Mouse (Mus musculus) heart, embryonic 11.5 days (tissue): ENCODE results near the gene 1700122O11Rik. TPM values are rescaled to one million over a fixed set of nuclear protein-coding genes. Genes with fewer than 3 reads are reported as not detected.

ENCODE experiments used
- ATAC-seq: fragments of 200-750 bp; cut with Nextera tagmentation; replicated peaks from 2 replicates; pipeline ENCODE4 v1.8.0; 2017; ENCODE audit warnings: moderate library complexity; ENCODE audit not compliant: insufficient number of reproducible peaks, low FRiP score, low TSS enrichment
- H3K27ac ChIP-seq: fragments of 300-500 bp; sonication (generic); 2 replicates; pipeline ENCODE4 v1.5.1; 2014; ENCODE audit warnings: mild to moderate bottlenecking, low read depth, low read length
- H3K27me3 ChIP-seq: fragments of 300-500 bp; sonication (generic); 2 replicates; pipeline ENCODE4 v1.6.1; 2014; ENCODE audit warnings: mild to moderate bottlenecking, low read length, mixed read lengths; ENCODE audit not compliant: control insufficient read depth, insufficient read depth
- H3K36me3 ChIP-seq: fragments of 300-500 bp; sonication (generic); 2 replicates; pipeline ENCODE4 v1.6.1; 2014; ENCODE audit warnings: mild to moderate bottlenecking, low read length, moderate library complexity, mixed read lengths; ENCODE audit not compliant: control insufficient read depth, insufficient read depth
- H3K4me1 ChIP-seq: fragments of 300-500 bp; sonication (generic); 2 replicates; pipeline ENCODE4 v1.6.1; 2014; ENCODE audit warnings: low read length; ENCODE audit not compliant: control insufficient read depth, insufficient read depth
- H3K4me2 ChIP-seq: fragments of 300-500 bp; sonication (generic); 2 replicates; pipeline ENCODE4 v1.6.1; 2014; ENCODE audit warnings: mild to moderate bottlenecking, moderate library complexity
- H3K4me3 ChIP-seq: fragments of 300-500 bp; sonication (generic); 2 replicates; pipeline ENCODE4 v1.5.1; 2014; ENCODE audit warnings: low read depth, low read length
- H3K9ac ChIP-seq: fragments of 300-500 bp; sonication (generic); 2 replicates; pipeline ENCODE4 v1.6.1; 2014; ENCODE audit warnings: mild to moderate bottlenecking, low read depth, low read length, moderate library complexity
- H3K9me3 ChIP-seq: fragments of 300-500 bp; sonication (generic); replicated peaks from 2 replicates; pipeline ENCODE4 v1.6.1; 2016; ENCODE audit warnings: low read length; ENCODE audit not compliant: control insufficient read depth
- WGBS: fragments of 180-500 bp; shearing (Covaris S2); extraction: QIAGEN DNeasy Blood & Tissue Kit; methylation state at CpG from one replicate; pipeline ENCODE4 v1.1.7; 2014; ENCODE audit not compliant: insufficient replicate concordance; 5-methylcytosine and 5-hydroxymethylcytosine counted together
- polyA plus RNA-seq: library from polyadenylated mRNA; unstranded; fragments of >200 nt; fragmentation: Nextera tagmentation; extraction: Ambion mirVana; gene quantifications from 2 replicates; pipeline ENCODE4 v1.2.1, GENCODE M21; 2014

Gene 1700122O11Rik
- polyA plus RNA-seq, 1 experiment from 2014 or later = not detected

DNA sequence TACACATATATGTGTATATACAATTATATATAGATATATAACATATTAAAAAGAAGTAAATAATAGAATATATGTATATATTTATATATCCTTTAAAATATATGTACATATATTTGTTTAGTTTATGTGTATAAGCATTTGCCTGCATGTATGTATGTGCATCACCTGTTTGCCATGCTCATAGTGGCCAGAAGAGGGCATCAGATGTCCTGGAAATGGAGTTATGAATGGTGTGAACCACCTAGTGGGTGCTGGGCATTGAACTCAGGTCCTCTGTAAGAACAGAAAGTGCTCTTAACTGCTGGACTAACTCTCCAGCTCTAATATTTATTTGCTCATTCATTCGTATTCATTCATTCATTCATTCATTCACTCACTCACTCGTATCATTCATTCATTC, 15.6 kb upstream of the 1700122O11Rik start:
- Histone ChIP-seq H3K9ac (no peak overlapping the region), H3K4me2 (no peak overlapping the region), H3K27me3 (peaks cover 27% of the 10 kb centered on the region), H3K4me1 (peaks cover 8% of the 10 kb centered on the region; the same call in 1 of the 2 replicates), H3K36me3 (no peaks in the 10 kb centered on the region), H3K27ac (no peak overlapping the region), H3K4me3 (no peak overlapping the region), H3K9me3 (no peaks in the 10 kb centered on the region)
- WGBS = 81% methylated on average over 2 of the region's 2 CpGs
- ATAC-seq = no peak

DNA sequence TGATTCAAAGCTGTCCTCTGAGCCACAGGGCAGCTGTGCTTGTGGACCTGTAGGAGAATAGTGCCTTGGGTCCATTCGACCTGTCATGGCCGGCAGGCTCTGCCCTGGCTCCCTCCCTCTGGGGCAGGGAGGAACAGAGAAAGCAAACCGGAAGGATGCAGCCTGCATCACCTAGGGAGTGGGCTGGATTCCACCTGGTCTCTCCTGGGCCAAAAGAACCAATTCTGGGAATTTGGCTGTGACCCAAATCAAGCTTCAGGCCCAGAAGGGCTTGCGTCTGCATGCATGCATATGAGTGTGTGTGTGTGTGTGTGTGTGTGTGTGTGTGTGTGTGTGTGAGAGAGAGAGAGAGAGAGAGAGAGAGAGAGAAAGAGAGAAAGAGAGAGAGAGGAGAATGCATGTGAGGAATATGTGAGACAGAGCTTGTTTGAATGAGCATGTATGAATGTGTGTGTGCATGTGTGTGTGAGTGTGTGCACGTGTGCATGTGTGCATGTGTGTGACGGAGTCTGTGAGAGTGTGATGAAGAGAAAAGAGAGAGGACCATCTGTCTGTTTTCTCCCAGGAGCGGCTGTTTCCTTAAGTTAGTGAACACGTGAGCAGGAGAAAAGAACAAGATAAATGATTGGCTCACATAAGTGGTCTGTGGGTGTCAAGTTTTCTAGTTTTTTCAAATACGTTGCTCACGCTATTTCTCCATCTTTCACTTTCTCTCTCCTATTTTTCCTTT, 14.4 kb upstream of the 1700122O11Rik start:
- ATAC-seq = no peak
- Histone ChIP-seq H3K9ac (no peak overlapping the region), H3K27ac (no peak overlapping the region), H3K4me1 (peaks cover 2% of the 10 kb centered on the region; the same call in 1 of the 2 replicates), H3K36me3 (no peaks in the 10 kb centered on the region), H3K9me3 (no peaks in the 10 kb centered on the region), H3K4me2 (no peak overlapping the region), H3K27me3 (peaks cover 17% of the 10 kb centered on the region), H3K4me3 (no peak overlapping the region)
- WGBS = 76% methylated on average over 10 of the region's 10 CpGs

DNA sequence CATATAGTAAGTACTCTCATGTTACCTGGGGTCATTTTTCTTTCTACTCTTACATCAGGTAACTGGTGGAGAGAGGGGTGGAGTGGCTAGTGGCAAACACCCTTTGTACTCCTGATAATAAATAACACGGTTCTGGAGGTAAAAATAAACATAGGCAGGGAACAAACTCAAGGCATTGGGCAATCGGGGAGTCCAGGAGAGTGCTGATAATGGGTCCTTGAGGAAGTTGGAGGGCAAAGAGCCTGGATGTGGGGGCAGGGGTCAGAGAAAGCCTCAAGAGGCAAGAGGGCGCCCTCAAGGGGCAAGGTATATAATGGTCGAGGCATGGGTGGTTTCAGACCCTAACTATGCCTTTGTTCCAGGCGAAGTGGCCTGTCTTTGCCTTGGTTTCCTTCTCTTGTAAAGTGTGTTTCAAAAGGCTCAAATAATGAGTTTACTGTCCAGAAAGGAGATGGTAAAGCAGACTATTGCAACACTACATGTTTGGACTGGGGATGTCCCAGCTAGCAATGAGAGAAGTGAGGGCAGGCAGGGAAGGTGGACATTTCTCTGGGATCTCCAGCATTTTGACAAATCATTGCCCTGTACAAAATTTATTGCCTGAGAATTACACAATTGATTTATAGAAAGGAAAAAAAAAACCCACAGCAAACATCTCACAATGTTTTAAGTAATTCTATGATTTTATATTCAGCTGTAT, 13.7 kb upstream of the 1700122O11Rik start:
- Histone ChIP-seq H3K4me3 (no peak overlapping the region), H3K36me3 (no peaks in the 10 kb centered on the region), H3K9ac (no peak overlapping the region), H3K4me1 (no peaks in the 10 kb centered on the region), H3K4me2 (no peak overlapping the region), H3K9me3 (no peaks in the 10 kb centered on the region), H3K27me3 (peaks cover 15% of the 10 kb centered on the region), H3K27ac (no peak overlapping the region)
- ATAC-seq = no peak
- WGBS = 51% methylated on average over 5 of the region's 5 CpGs

DNA sequence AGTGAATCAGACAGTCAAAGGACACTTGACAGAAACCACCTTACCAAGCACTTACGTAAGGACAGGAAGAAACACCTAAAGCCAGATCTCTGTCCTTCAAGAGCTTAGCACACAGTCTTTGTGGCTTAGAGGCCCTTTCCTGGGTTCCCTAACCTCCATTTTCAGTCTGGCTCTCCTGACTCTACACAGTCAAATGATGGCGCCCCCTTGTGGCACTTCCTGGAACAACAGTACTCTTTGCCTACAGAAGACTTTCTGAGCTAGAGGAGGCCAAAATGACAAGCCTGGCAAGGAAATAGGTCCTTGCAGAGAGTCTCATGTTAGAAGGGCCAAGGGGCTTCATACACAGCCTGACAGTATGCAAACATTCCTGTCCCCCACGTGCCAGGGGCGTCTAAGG, 7.5 kb upstream of the 1700122O11Rik start:
- 31% methylated on average over 4 of the region's 4 CpGs for WGBS
- no peak for ATAC-seq
- no peaks in the 10 kb centered on the region for H3K9me3 ChIP-seq

DNA sequence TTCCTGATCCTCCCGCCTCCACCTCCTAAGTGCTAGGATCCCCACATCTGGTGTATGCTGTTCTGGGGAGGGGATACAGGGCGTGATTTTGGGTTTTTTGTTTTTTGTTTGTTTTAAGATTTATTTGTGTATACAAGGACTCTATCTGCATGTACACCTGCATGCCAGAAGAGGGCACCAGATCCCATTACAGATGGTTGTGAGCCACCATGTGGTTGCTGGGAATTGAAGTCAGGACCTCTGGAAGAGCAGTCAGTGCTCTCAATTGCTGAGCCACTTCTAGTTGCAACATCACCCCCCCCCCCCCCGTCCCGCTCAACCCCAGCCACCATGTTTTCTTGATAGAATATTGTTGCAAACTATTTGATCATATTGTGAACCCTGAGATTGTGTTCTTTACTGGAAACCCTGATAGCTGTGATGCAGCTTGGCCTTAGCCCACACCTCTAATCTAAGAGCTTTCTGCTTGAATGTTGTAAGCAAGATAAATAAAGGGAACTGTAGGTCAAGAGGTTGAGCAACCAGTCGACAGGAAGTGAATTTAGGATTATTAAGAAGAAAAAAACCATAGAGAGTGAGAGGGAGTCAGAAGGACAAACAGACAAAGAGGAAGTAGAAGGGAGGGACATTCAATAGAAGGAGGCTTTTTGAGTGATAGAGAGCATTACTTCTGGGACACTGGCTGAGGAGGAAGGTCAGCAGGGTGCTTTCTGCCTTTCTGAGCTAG, 5.2 kb upstream of the 1700122O11Rik start:
- WGBS = 69% methylated on average over 5 of the region's 5 CpGs
- Histone ChIP-seq H3K4me3 (no peak overlapping the region), H3K4me1 (peaks cover 6% of the 10 kb centered on the region; the same call in 1 of the 2 replicates), H3K27ac (no peak overlapping the region), H3K36me3 (no peaks in the 10 kb centered on the region), H3K9me3 (no peaks in the 10 kb centered on the region), H3K4me2 (no peak overlapping the region), H3K27me3 (no peaks in the 10 kb centered on the region; the same call in 1 of the 2 replicates), H3K9ac (no peak overlapping the region)
- ATAC-seq = no peak

More for the DNA sequence above, 7.5 kb upstream of the 1700122O11Rik start:
- no peak overlapping the region for H3K4me2 ChIP-seq
- H3K4me3 ChIP-seq = no peak overlapping the region
- no peaks in the 10 kb centered on the region for H3K36me3 ChIP-seq
- H3K4me1 ChIP-seq = peaks cover 6% of the 10 kb centered on the region; the same call in 1 of the 2 replicates
- no peak overlapping the region for H3K27ac ChIP-seq
- no peak overlapping the region for H3K9ac ChIP-seq
- H3K27me3 ChIP-seq = no peaks in the 10 kb centered on the region; the same call in 1 of the 2 replicates

DNA sequence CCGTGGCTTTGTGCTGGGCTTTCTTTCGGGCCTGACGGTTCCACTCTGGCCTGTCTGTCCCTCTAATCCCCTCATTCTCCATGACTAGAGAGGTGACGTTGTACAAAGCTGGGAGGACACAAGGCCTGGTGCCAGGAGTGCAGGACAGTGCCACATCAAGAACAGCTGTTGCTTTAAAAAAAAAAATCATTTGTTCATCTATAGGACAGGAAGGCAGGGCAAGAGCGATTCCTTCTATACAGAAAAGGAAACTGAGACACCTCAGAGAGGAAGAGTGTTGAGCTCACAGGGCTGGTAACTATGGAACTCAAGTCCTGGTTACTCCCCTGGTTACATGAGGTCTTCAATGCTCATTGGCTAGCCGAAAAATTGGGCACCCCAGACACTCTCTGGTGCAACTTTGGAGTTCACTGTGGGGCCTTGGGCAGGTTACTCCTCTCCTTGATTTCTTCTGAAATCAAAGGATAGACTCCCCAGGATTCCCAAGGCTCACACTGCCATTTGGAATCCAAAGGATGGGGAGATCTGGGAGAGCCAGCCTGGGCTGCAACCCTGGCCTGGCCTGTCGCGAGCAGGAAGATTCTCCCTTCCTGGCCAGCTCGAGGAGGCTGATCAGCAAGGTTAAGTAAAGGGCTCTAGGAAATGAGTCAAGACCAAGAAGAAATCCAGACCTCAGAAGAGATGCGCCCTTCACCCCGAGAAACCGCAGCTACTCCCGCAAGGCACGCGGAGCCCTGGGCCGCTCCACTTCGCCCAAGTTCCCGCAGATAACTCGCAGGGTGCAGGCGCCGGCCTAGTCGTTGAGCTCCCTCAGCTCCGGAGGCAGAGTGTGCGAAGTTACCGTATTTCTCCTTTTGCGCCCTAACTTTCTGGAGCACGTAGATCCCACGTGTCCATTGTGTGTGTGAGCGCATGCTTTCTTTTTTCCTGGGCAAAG, 3.5 kb upstream of the 1700122O11Rik start:
- peaks cover 6% of the 10 kb centered on the region; the same call in 1 of the 2 replicates for H3K4me1 ChIP-seq
- peak overlapping the region; percentile 44 for H3K4me2 ChIP-seq
- H3K9me3 ChIP-seq = no peaks in the 10 kb centered on the region
- H3K36me3 ChIP-seq = no peaks in the 10 kb centered on the region
- WGBS = 8% methylated on average over 29 of the region's 29 CpGs
- peak overlapping the region; percentile 11; the same call in 1 of the 2 replicates for H3K4me3 ChIP-seq
- peak overlapping the region; percentile 11; the same call in 1 of the 2 replicates for H3K9ac ChIP-seq
- ATAC-seq = 0 out of 2 replicates have a peak, but pooled peaks have one; percentile 49
- 0 out of 2 replicates have a peak overlapping the region, but pooled peaks have one; percentile 24 for H3K27ac ChIP-seq
- no peaks in the 10 kb centered on the region for H3K27me3 ChIP-seq

DNA sequence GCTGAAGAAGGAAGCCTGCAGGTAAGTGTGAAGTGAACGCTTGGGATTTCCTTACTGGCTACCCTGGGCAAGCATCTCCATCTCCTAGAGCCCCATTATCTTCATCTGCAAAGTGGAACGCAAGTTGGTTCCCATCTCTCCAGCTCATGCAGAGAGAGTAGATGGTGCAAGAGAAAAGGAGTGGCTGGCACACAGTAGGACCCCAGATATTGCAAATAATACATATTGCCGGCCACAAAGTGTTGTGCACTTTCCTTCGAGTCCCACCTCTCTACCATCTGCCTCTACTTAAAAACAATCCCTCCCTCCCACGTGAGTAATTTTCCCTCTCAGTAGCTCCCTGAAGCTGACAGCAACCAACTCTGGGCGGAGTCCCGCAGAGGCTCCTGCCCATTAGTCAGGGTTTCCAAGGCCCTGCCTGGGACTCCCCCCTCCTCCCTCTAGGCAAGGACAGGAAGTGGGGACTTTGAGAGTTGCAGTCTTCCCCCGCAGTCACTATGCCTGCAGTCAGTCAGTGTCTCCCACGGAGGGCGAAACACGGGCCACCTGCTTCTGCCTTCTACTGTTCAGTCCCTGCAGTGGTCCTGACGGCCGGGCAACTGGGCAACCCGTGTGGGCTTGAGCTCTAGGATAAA, 1.3 kb upstream of the 1700122O11Rik start:
- H3K4me1 ChIP-seq = peaks cover 6% of the 10 kb centered on the region; the same call in 1 of the 2 replicates
- no peaks in the 10 kb centered on the region for H3K27me3 ChIP-seq
- H3K36me3 ChIP-seq = no peaks in the 10 kb centered on the region
- H3K9me3 ChIP-seq = no peaks in the 10 kb centered on the region
- 12% methylated on average over 14 of the region's 14 CpGs for WGBS
- no peak overlapping the region for H3K9ac ChIP-seq
- ATAC-seq = peak; percentile 62; the same call in 1 of the 2 replicates
- H3K4me2 ChIP-seq = peak overlapping the region; percentile 60
- H3K4me3 ChIP-seq = peak overlapping the region; percentile 26; the same call in 1 of the 2 replicates
- H3K27ac ChIP-seq = peak overlapping the region; percentile 30; the same call in 1 of the 2 replicates
